8 mouse cellular contexts compared by ENCODE assay signal in genomic region chr8:11554799-11555719, GRCm38 (mm10). TPM values are rescaled to one million over a fixed set of nuclear protein-coding genes. Genes with fewer than 3 reads are reported as not detected.
DNase-seq lines count a peak whose midpoint lies in the region; ATAC-seq lines count a peak whose summit lies in the region.

Gene Ing1, plus strand, starts transcription at chr8:11555571.

- H3K27me3 ChIP-seq in hindbrain, embryonic 11.5 days (ENCODE audit: control insufficient read depth, insufficient read depth, low read length), result no peaks in the 10 kb centered on the region

- WGBS in hindbrain, embryonic 11.5 days, result under 1% methylated on average over 52 of the region's 52 CpGs

- peak within 1 kb of the TSS; percentile 100 for H3K27ac ChIP-seq in hindbrain, embryonic 11.5 days (ENCODE audit: low read depth, low read length)

- H3K9me3 ChIP-seq in hindbrain, embryonic 11.5 days (ENCODE audit: control insufficient read depth, low read length), result no peaks in the 10 kb centered on the region

- H3K4me2 ChIP-seq in hindbrain, embryonic 11.5 days (replicated peaks; ENCODE audit: low read depth, low read length), result peak within 1 kb of the TSS; percentile 78

- peak within 1 kb of the TSS; percentile 94 for H3K4me3 ChIP-seq in hindbrain, embryonic 11.5 days (ENCODE audit: low read depth, low read length)

- no peaks in the 10 kb centered on the region for H3K36me3 ChIP-seq in hindbrain, embryonic 11.5 days (ENCODE audit: control insufficient read depth, insufficient read depth, low read length)

- peaks cover 1% of the 10 kb centered on the region; the same call in 1 of the 2 replicates for H3K4me1 ChIP-seq in hindbrain, embryonic 11.5 days (replicated peaks; ENCODE audit: control insufficient read depth, insufficient read depth, low read length)

- peak within 1 kb of the TSS; percentile 98 for H3K9ac ChIP-seq in hindbrain, embryonic 11.5 days (ENCODE audit: low read depth, low read length)

- ATAC-seq in hindbrain, embryonic 11.5 days (ENCODE audit: low FRiP score), result peak; percentile 86

- peak; percentile 96 for DNase-seq in MN1 (ENCODE audit: low spot score)
- DNase-seq in cerebellum, adult 9-10 months, result peak; percentile 95
- peak; percentile 90 to 95 for DNase-seq in frontal cortex, adult 2 months (ENCODE audit: extremely low spot score in 1 of 2, low spot score in 1 of 2)
- peak; percentile 98 for DNase-seq in hindbrain, embryonic 11.5 days (ENCODE audit: low spot score)
- peak; percentile 95 to 96 for DNase-seq in layer of hippocampus, postnatal 10 days (ENCODE audit: low spot score in 2 of 2)
- peak; percentile 96 for DNase-seq in lung, postnatal 10 days
- peak; percentile 94 for DNase-seq in ovary, postnatal 36 days (ENCODE audit: low spot score)
- peak; percentile 98 for DNase-seq in thymus, postnatal 25 days

RNA-seq across cellular contexts. Expression of gene Ing1, which starts in this region (rescaled TPM):
- 49.8 and 50.4 TPM in 2 replicates for polyA plus RNA-seq in frontal cortex, adult 2 months (2012; rRNA removed)
- 41.6 and 45.7 TPM in 2 replicates for polyA plus RNA-seq in hindbrain, embryonic 11.5 days (2014; fragmentation: Nextera tagmentation; extraction: Ambion mirVana)
- total RNA-seq in layer of hippocampus, postnatal 10 days (2021), result 10 to 100 TPM; 35.6 to 39.5 TPM

Comparison
In these comparisons a context has a peak if more than half of its experiments do, and no peak if none do; other contexts are left out.
1. Peak in every context shown above with its lines: DNase-seq, ATAC-seq, H3K4me3 ChIP-seq and H3K27ac ChIP-seq.